Mouse (Mus musculus) bone marrow macrophage, adult 2 months (primary cell): ENCODE results near the gene Pafah1b2.

Source experiments
- CTCF ChIP-seq: IDR thresholded peaks from 2 replicates; pipeline ENCODE4 v1.5.1; 2012; ENCODE audit warnings: low read depth, mild to moderate bottlenecking, low read length, moderate library complexity
- POLR2A ChIP-seq: IDR thresholded peaks from 2 replicates; pipeline ENCODE4 v1.6.1; 2012; ENCODE audit warnings: mild to moderate bottlenecking, low read depth, low read length, borderline replicate concordance

- TF ChIP-seq POLR2A (no peak), CTCF (no peak)
Observed at GRCm38 (mm10) chr9:46011094-46011970, 1.2 kb downstream of the Pafah1b2 start.
